9 mouse cellular contexts compared by ENCODE assay signal in genomic region chr1:59438330-59438729, GRCm38 (mm10). TPM values are rescaled to one million over a fixed set of nuclear protein-coding genes. Genes with fewer than 3 reads are reported as not detected.
A peak's percentile ranks its signal among the peaks of the same experiment; 100 is the strongest.
DNase-seq lines count a peak whose midpoint lies in the region; ATAC-seq and TF ChIP-seq lines count a peak whose summit lies in the region.
"Had no signal": no experiment of that assay in that cellular context is flagged by ENCODE, and none has a peak within 500 bp of the region (broad histone marks: within the 10 kb centered on the region; RNA-seq: fewer than 3 reads in every experiment).

No protein-coding gene starts in this region.

- DNase-seq in intestine, embryonic 14.5 days (ENCODE audit: low spot score), result no peak
- DNase-seq in neural tube, embryonic 11.5 days (ENCODE audit: low spot score), result no peak
- no peak for DNase-seq in gastrocnemius, postnatal 14 days
- DNase-seq in right cerebral cortex, adult 18-20 months, result no peak

- no peak overlapping the region for H3K4me2 ChIP-seq in intestine, embryonic 14.5 days (ENCODE audit: low read length)
- no peak overlapping the region for H3K4me2 ChIP-seq in intestine, postnatal 0 days (replicated peaks; ENCODE audit: low read depth)
- no peak overlapping the region for H3K4me2 ChIP-seq in forebrain, embryonic 12.5 days
- no peak overlapping the region for H3K4me2 ChIP-seq in limb, embryonic 13.5 days (replicated peaks)
- H3K4me2 ChIP-seq in neural tube, embryonic 11.5 days (ENCODE audit: low read depth), result no peak overlapping the region
- H3K4me2 ChIP-seq: embryonic facial prominence, embryonic 13.5 days had no signal

- H3K9ac ChIP-seq in intestine, embryonic 14.5 days (ENCODE audit: low read length), result no peak overlapping the region
- no peak overlapping the region for H3K9ac ChIP-seq in intestine, postnatal 0 days (ENCODE audit: low read depth, low read length)
- no peak overlapping the region for H3K9ac ChIP-seq in forebrain, embryonic 12.5 days
- no peak overlapping the region for H3K9ac ChIP-seq in limb, embryonic 13.5 days
- no peak overlapping the region for H3K9ac ChIP-seq in neural tube, embryonic 11.5 days (ENCODE audit: low read length)
- H3K9ac ChIP-seq: embryonic facial prominence, embryonic 13.5 days had no signal

- no peak for TF ChIP-seq CTCF in intestine, postnatal 0 days (IDR thresholded peaks at IDR 0.05; ENCODE audit: low read depth)

- H3K4me3 ChIP-seq in intestine, embryonic 14.5 days (ENCODE audit: low read depth, low read length), result no peak overlapping the region
- no peak overlapping the region for H3K4me3 ChIP-seq in intestine, postnatal 0 days (ENCODE audit: low read depth, low read length)
- H3K4me3 ChIP-seq in forebrain, embryonic 12.5 days (replicated peaks), result no peak overlapping the region
- no peak overlapping the region for H3K4me3 ChIP-seq in limb, embryonic 13.5 days
- H3K4me3 ChIP-seq in neural tube, embryonic 11.5 days (ENCODE audit: low read depth, low read length), result no peak overlapping the region
- H3K4me3 ChIP-seq: embryonic facial prominence, embryonic 13.5 days had no signal

- 28% methylated on average over 4 of the region's 4 CpGs for WGBS in intestine, embryonic 14.5 days
- 31% methylated on average over 4 of the region's 4 CpGs for WGBS in intestine, postnatal 0 days
- 30% methylated on average over 4 of the region's 4 CpGs for WGBS in forebrain, embryonic 12.5 days
- 55% methylated on average over 4 of the region's 4 CpGs for WGBS in limb, embryonic 13.5 days
- WGBS in neural tube, embryonic 11.5 days, result 33% methylated on average over 4 of the region's 4 CpGs

- H3K36me3 ChIP-seq in intestine, embryonic 14.5 days (ENCODE audit: control insufficient read depth, insufficient read depth, low read length), result no peaks in the 10 kb centered on the region
- no peaks in the 10 kb centered on the region for H3K36me3 ChIP-seq in intestine, postnatal 0 days (ENCODE audit: control insufficient read depth, insufficient read depth)
- H3K36me3 ChIP-seq in forebrain, embryonic 12.5 days (replicated peaks), result no peaks in the 10 kb centered on the region
- no peaks in the 10 kb centered on the region for H3K36me3 ChIP-seq in limb, embryonic 13.5 days
- no peaks in the 10 kb centered on the region for H3K36me3 ChIP-seq in neural tube, embryonic 11.5 days (ENCODE audit: control insufficient read depth, insufficient read depth, low read length)
- H3K36me3 ChIP-seq: embryonic facial prominence, embryonic 13.5 days had no signal

- H3K27me3 ChIP-seq in intestine, embryonic 14.5 days (replicated peaks; ENCODE audit: control insufficient read depth, insufficient read depth, low read length), result no peaks in the 10 kb centered on the region
- no peaks in the 10 kb centered on the region for H3K27me3 ChIP-seq in intestine, postnatal 0 days (replicated peaks; ENCODE audit: control insufficient read depth, insufficient read depth, low read length)
- 0 out of 2 replicates have a peak, but pooled peaks cover 6% of the 10 kb centered on the region for H3K27me3 ChIP-seq in forebrain, embryonic 12.5 days
- H3K27me3 ChIP-seq in limb, embryonic 13.5 days, result no peaks in the 10 kb centered on the region
- no peaks in the 10 kb centered on the region for H3K27me3 ChIP-seq in neural tube, embryonic 11.5 days (ENCODE audit: control insufficient read depth, insufficient read depth, low read length)
- H3K27me3 ChIP-seq: embryonic facial prominence, embryonic 13.5 days had no signal

- peaks cover 14% of the 10 kb centered on the region for H3K4me1 ChIP-seq in intestine, embryonic 14.5 days (replicated peaks; ENCODE audit: control insufficient read depth, insufficient read depth, low read length)
- H3K4me1 ChIP-seq in intestine, postnatal 0 days (replicated peaks; ENCODE audit: control insufficient read depth, insufficient read depth, low read length), result peaks cover 9% of the 10 kb centered on the region; the same call in 1 of the 2 replicates
- peaks cover 20% of the 10 kb centered on the region for H3K4me1 ChIP-seq in forebrain, embryonic 12.5 days
- peaks cover 16% of the 10 kb centered on the region for H3K4me1 ChIP-seq in limb, embryonic 13.5 days
- peaks cover 11% of the 10 kb centered on the region for H3K4me1 ChIP-seq in neural tube, embryonic 11.5 days (ENCODE audit: control insufficient read depth, insufficient read depth, low read length)

- no peak for ATAC-seq in intestine, embryonic 14.5 days (replicated peaks; ENCODE audit: low FRiP score, low TSS enrichment, low read depth)
- no peak for ATAC-seq in intestine, postnatal 0 days
- ATAC-seq in forebrain, embryonic 12.5 days (ENCODE audit: low FRiP score), result no peak
- ATAC-seq in limb, embryonic 13.5 days (ENCODE audit: low FRiP score, low read depth), result no peak
- ATAC-seq in neural tube, embryonic 11.5 days (ENCODE audit: insufficient read depth, low FRiP score, low TSS enrichment), result peak; percentile 9; the same call in 1 of the 2 replicates
- ATAC-seq in granulocyte monocyte progenitor cell, adult 5-6 weeks (replicated peaks; ENCODE audit: poor library complexity, severe bottlenecking), result no peak

- peak overlapping the region; percentile 44; the same call in 1 of the 2 replicates for H3K27ac ChIP-seq in intestine, embryonic 14.5 days (ENCODE audit: low read depth)
- H3K27ac ChIP-seq in intestine, postnatal 0 days (ENCODE audit: low read depth, low read length), result no peak overlapping the region
- H3K27ac ChIP-seq in forebrain, embryonic 12.5 days, result 0 out of 2 replicates have a peak overlapping the region, but pooled peaks have one; percentile 5
- 0 out of 2 replicates have a peak overlapping the region, but pooled peaks have one; percentile 22 for H3K27ac ChIP-seq in limb, embryonic 13.5 days
- H3K27ac ChIP-seq in neural tube, embryonic 11.5 days (ENCODE audit: low read depth, low read length), result 0 out of 2 replicates have a peak overlapping the region, but pooled peaks have one; percentile 40

- H3K9me3 ChIP-seq in intestine, embryonic 14.5 days (ENCODE audit: control insufficient read depth, low read length), result no peaks in the 10 kb centered on the region
- no peaks in the 10 kb centered on the region for H3K9me3 ChIP-seq in intestine, postnatal 0 days (ENCODE audit: control insufficient read depth)
- no peaks in the 10 kb centered on the region for H3K9me3 ChIP-seq in forebrain, embryonic 12.5 days
- H3K9me3 ChIP-seq in limb, embryonic 13.5 days, result no peaks in the 10 kb centered on the region
- no peaks in the 10 kb centered on the region for H3K9me3 ChIP-seq in neural tube, embryonic 11.5 days (ENCODE audit: control insufficient read depth, low read length)
- H3K9me3 ChIP-seq: embryonic facial prominence, embryonic 13.5 days had no signal

- intact Hi-C loops in gastrocnemius, postnatal 14 days (cut with DNase I; ENCODE audit: low total_unique reads), result no loop called here

RNA-seq across cellular contexts. Expression of gene Fzd7, which starts 43.9 kb away (rescaled TPM):
- polyA plus RNA-seq in intestine, embryonic 14.5 days (2014; fragmentation: Nextera tagmentation; extraction: Ambion mirVana), result 10.8 and 11.5 TPM in 2 replicates
- polyA plus RNA-seq in intestine, postnatal 0 days (2015; fragmentation: Nextera tagmentation; extraction: Ambion mirVana), result 2.6 and 3.0 TPM in 2 replicates
- 8.1 and 10.9 TPM in 2 replicates for polyA plus RNA-seq in forebrain, embryonic 12.5 days (2016; fragmentation: Nextera tagmentation; extraction: Ambion mirVana)
- 12.8 and 13.4 TPM in 2 replicates for polyA plus RNA-seq in limb, embryonic 13.5 days (2015; fragmentation: Nextera tagmentation; extraction: Ambion mirVana)
- 16.9 and 17.6 TPM in 2 replicates for polyA plus RNA-seq in neural tube, embryonic 11.5 days (2014; fragmentation: Nextera tagmentation; extraction: Ambion mirVana)
- 10 to 100 TPM; 21.6 to 26.0 TPM for total RNA-seq in gastrocnemius, postnatal 14 days (2021)
- total RNA-seq in granulocyte monocyte progenitor cell, adult 5-6 weeks (2014; fragmentation: Nextera tagmentation), result 4.3 and 4.9 TPM in 2 replicates
- total RNA-seq in granulocyte monocyte progenitor cell, adult 5-6 weeks (2017), result 2.8 and 4.6 TPM in 2 replicates
